ENCODE assay signal across 16 mouse cellular contexts in the genomic region with DNA sequence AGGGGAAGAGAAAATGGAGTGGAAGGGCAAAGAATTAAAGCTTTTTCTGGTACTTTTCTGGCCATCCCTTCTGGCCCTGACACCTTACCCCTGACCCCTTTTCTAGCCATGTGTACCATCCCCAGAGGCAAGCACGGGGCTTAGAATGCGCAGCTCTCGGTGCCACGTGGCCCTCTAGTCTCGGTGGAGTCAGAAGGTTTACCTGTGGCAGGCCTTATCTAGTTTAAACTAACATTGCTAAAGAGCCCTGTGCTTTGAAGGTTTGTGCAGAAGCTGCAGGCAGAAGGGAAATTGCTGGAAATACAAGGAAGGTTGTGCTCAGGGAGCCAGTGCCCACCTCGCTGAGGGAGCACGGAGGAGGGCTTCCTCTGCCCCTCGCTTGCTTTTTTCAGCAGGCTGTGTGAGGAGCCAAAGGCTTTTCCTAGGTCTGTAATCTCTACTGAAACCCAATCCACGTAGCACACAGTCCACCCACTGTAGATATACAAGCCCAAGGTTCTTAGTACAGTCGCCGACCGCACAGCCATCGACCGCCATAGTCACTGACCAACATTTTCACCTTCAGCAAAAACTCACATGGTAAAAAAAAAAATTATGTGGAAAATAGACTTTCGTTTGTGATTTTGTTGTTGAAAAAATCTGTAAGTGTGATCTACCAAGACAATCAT. TPM values are rescaled to one million over a fixed set of nuclear protein-coding genes. Genes with fewer than 3 reads are reported as not detected.
A peak's percentile ranks its signal among the peaks of the same experiment; 100 is the strongest.
DNase-seq lines count a peak whose midpoint lies in the region; ATAC-seq lines count a peak whose summit lies in the region.
"Had no signal": no experiment of that assay in that cellular context is flagged by ENCODE, and none has a peak within 500 bp of the region (broad histone marks: within the 10 kb centered on the region; RNA-seq: fewer than 3 reads in every experiment).

No protein-coding gene starts in this region.

- H3K4me3 ChIP-seq in heart, embryonic 11.5 days (ENCODE audit: low read depth, low read length), result no peak overlapping the region
- H3K4me3 ChIP-seq in stomach, embryonic 14.5 days (ENCODE audit: low read depth, low read length), result no peak overlapping the region
- H3K4me3 ChIP-seq: embryonic facial prominence, embryonic 15.5 days; forebrain, embryonic 13.5 days; limb, embryonic 12.5 days; neural tube, embryonic 13.5 days had no signal

- no peak overlapping the region for H3K4me2 ChIP-seq in heart, embryonic 11.5 days
- no peak overlapping the region for H3K4me2 ChIP-seq in stomach, embryonic 14.5 days (replicated peaks; ENCODE audit: low read depth, low read length)
- H3K4me2 ChIP-seq: embryonic facial prominence, embryonic 15.5 days; forebrain, embryonic 13.5 days; hindbrain, embryonic 14.5 days; limb, embryonic 12.5 days; neural tube, embryonic 13.5 days had no signal

- peaks cover 35% of the 10 kb centered on the region for H3K4me1 ChIP-seq in heart, embryonic 11.5 days (ENCODE audit: control insufficient read depth, insufficient read depth, low read length)
- H3K4me1 ChIP-seq in stomach, embryonic 14.5 days (ENCODE audit: control insufficient read depth, insufficient read depth, low read length), result peaks cover 34% of the 10 kb centered on the region

- intact Hi-C loops in heart, postnatal 36 days (cut with DNase I), result no loop called here
- intact Hi-C loops in left cerebral cortex, postnatal 4 days (cut with DNase I), result no loop called here

- H3K27me3 ChIP-seq in heart, embryonic 11.5 days (ENCODE audit: control insufficient read depth, insufficient read depth, low read length), result no peaks in the 10 kb centered on the region
- no peaks in the 10 kb centered on the region for H3K27me3 ChIP-seq in stomach, embryonic 14.5 days (ENCODE audit: control insufficient read depth, insufficient read depth, low read length)
- H3K27me3 ChIP-seq: embryonic facial prominence, embryonic 15.5 days; forebrain, embryonic 13.5 days; limb, embryonic 12.5 days; neural tube, embryonic 13.5 days; Patski had no signal

- no peak for ATAC-seq in heart, embryonic 11.5 days (replicated peaks; ENCODE audit: insufficient number of reproducible peaks, low FRiP score, low TSS enrichment)
- ATAC-seq in stomach, embryonic 14.5 days (ENCODE audit: insufficient number of reproducible peaks, insufficient read depth, low FRiP score, low read depth), result peak; percentile 37; the same call in 1 of the 2 replicates
- ATAC-seq: forebrain, embryonic 13.5 days; Patski had no signal

- H3K9ac ChIP-seq in heart, embryonic 11.5 days (ENCODE audit: low read depth, low read length), result 0 out of 2 replicates have a peak overlapping the region, but pooled peaks have one; percentile 16
- H3K9ac ChIP-seq in stomach, embryonic 14.5 days (replicated peaks; ENCODE audit: low read depth, low read length), result no peak overlapping the region
- H3K9ac ChIP-seq: embryonic facial prominence, embryonic 15.5 days; forebrain, embryonic 13.5 days; hindbrain, embryonic 14.5 days; limb, embryonic 12.5 days; neural tube, embryonic 13.5 days had no signal

- H3K9me3 ChIP-seq in heart, embryonic 11.5 days (replicated peaks; ENCODE audit: control insufficient read depth, low read length), result no peaks in the 10 kb centered on the region; the same call in 1 of the 2 replicates
- H3K9me3 ChIP-seq in stomach, embryonic 14.5 days (ENCODE audit: control insufficient read depth, low read depth, low read length), result peaks cover 4% of the 10 kb centered on the region; the same call in 1 of the 2 replicates
- H3K9me3 ChIP-seq: embryonic facial prominence, embryonic 15.5 days; forebrain, embryonic 13.5 days; neural tube, embryonic 13.5 days had no signal

- no peak for DNase-seq in heart, postnatal 36 days
- DNase-seq in R1 (ENCODE audit: low read depth, low spot score), result peak; percentile 23
- peak; percentile 45 for DNase-seq in liver
- DNase-seq in urinary bladder, postnatal 4 days (ENCODE audit: low spot score in 2 of 2), result no peak
- no peak for DNase-seq in left cerebral cortex, postnatal 4 days
- DNase-seq: cerebellum, adult 11-12 months; kidney, adult 9 months; lung, postnatal 14 days had no signal

- 69% methylated on average over 15 of the region's 15 CpGs for WGBS in heart, embryonic 11.5 days (ENCODE audit: insufficient replicate concordance)
- 59% methylated on average over 15 of the region's 15 CpGs for WGBS in stomach, embryonic 14.5 days

- H3K27ac ChIP-seq in heart, embryonic 11.5 days (ENCODE audit: low read depth, low read length), result 0 out of 2 replicates have a peak overlapping the region, but pooled peaks have one; percentile 7
- no peak overlapping the region for H3K27ac ChIP-seq in stomach, embryonic 14.5 days (ENCODE audit: low read length)
- H3K27ac ChIP-seq: embryonic facial prominence, embryonic 15.5 days; forebrain, embryonic 13.5 days; hindbrain, embryonic 14.5 days; limb, embryonic 12.5 days; neural tube, embryonic 13.5 days had no signal

- peaks cover 2% of the 10 kb centered on the region; the same call in 1 of the 2 replicates for H3K36me3 ChIP-seq in heart, embryonic 11.5 days (ENCODE audit: control insufficient read depth, insufficient read depth, low read length)
- no peaks in the 10 kb centered on the region for H3K36me3 ChIP-seq in stomach, embryonic 14.5 days (ENCODE audit: control insufficient read depth, insufficient read depth, low read length)
- H3K36me3 ChIP-seq: embryonic facial prominence, embryonic 15.5 days; neural tube, embryonic 13.5 days had no signal

RNA-seq across cellular contexts. Expression of a gene that starts 52.8 kb away (rescaled TPM):
- 4.0 and 4.7 TPM in 2 replicates for polyA plus RNA-seq in heart, embryonic 11.5 days (2014; fragmentation: Nextera tagmentation; extraction: Ambion mirVana)
- total RNA-seq in heart, postnatal 36 days (2021), result 1 to 10 TPM; 3.1 to 3.9 TPM
- 6.9 and 8.5 TPM in 2 replicates for polyA plus RNA-seq in stomach, embryonic 14.5 days (2014; fragmentation: Nextera tagmentation; extraction: Ambion mirVana)
- 10 to 100 TPM; 16.4 to 18.5 TPM for total RNA-seq in left cerebral cortex, postnatal 4 days (2021)

Comparison
In these comparisons a context has a peak if more than half of its experiments do, and no peak if none do; other contexts are left out.
1. DNase-seq: peak in R1 (single experiment) and liver (single experiment); none in heart, postnatal 36 days (0 of 2), urinary bladder, postnatal 4 days (0 of 2) and left cerebral cortex, postnatal 4 days (single experiment).